Mouse (Mus musculus): ENCODE data around the gene Wrap53. TPM values are rescaled to one million over a fixed set of nuclear protein-coding genes. Genes with fewer than 3 reads are reported as not detected.
"Not testable (repeated sequence)": the region's sequence is repeated elsewhere in the genome, so short reads cannot be mapped to it uniquely, and the experiment has no call there.

Wrap53 gene
- total RNA-seq, 4 experiments from 2014 or later = 4.6 to 6.7 (median 5.6) TPM

DNA sequence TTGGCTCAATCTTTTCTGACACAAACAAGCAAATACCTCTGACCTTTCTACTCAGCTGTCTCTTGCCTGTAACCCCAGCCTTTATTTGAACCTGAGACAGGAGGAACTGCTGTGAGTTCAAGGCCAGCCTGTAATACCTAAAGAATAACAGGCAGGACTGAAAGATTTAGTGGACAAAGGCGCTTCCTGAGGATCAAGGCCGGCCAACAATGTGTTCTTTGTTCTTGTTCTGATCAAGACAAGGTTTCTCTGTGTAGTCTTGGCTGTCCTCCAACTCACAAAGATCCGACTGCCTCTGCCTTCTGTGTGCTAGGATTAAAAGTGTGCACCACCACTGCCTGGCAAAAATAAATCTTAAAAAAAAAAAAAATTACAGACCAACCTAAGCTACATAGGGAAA, 15.7 kb downstream of the Wrap53 start:
- no peak for DNase-seq (ENCODE audit: low spot score)

DNA sequence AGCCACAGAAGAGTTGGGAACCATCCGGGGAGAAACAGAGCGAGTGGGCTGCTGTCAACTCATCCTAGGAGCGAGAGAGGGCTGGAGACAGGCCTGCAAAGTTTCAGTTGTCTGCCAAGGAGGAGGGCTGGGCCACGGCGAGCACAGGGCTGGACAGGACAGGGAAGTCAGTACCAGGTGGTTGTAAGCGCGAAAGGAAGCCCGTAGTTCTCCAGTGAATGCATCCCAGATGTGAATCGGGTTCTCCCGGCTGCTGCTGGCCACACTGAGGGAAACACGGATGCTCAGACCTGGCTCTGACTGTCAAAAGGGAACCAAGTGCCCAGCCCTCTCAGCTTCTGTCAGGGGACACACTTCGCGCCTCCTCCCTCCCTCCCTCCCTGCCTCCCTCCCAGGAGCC, 16.7 kb downstream of the Wrap53 start:
- no peak for DNase-seq (ENCODE audit: low spot score)

DNA sequence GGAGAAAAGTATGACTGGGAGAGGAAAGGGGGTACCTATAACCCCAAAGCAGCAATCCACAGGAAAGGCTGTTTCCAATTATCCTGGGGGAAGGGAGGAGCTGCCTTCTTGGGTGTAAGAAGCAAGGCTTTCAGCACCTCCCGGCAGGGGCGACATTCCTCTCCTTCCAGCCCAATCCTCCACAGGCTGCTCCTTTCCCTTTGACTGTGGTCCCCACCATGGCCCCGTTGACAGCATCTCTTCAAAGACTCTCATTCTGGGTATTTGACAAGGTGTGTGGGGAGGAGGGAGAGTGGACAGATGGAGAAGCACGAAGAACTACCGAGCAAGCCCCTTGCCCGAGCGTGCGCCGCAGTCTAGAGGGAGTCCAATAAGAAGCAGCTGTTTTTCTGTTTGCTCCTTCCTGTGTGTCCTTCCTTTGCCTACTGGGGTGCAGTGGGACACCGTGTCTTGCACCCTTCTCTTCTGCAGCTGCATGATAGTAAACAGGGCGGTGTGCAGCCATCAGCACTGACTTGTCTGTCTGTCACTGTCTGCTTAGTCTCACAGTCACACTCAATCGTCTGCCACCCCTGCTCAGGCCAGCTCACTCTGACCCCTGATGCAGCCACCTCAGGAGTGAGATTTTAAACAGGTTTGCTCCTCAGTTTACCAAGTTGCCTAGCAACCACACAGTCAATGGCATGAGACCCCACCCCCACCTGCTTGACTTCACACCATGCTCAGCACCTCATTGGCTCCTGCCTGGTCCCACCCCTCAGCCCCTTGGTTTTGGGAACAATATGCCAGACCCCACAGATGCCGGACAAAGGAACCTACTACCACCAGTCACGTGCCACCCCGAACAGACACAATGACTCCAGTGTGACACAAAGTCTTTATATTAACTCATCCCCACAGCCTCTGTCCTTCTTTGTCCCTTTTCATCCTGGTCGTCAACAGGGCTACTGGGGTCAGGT, 18.9 kb downstream of the Wrap53 start:
- no peak for DNase-seq (ENCODE audit: low spot score)

DNA sequence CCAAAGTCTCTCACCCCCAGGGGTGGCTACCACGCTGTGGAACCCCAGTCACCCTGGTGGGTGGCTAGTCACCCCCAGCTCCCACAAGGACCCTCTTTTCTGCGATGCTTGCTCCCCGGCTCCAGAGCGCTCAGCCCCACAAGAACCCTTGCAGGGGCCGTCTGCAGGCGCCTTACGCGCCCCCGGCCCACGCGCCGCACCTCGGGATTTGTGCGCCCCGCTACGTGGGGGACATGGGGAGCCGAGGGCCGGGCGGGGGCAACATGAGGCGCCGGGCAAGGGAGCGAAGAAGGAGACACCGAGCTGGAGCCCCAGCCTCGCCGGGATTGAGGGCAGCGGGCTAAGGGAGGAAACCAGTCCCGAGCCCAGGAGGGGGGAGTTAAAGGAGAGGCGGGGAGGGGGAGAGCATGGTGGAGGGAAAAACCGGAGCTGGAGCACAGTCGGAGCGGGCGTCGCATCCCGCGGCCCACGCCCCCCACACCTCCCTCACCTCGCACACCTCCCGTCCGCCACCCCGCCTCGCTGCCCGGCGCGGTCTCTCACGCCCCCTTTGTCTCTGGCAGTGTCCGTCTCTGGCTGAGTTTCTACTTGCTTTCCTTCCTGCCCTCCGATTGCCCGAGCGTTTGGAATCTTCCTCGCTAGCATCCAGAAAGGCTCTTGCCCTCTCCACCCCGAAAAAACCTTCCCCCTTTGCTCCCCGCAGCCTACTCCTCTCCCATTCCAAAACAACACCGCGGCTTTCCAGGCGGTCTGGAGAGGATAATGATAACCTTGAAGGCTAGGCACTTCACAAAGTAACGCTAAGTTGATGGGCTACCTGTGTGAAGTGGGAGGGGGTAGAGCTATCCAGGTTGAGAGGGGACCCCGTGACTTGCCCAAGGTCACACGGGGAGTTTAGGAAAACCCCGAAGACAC, 19.9 kb downstream of the Wrap53 start, which contains the start of gene Efnb3:
Gene Efnb3 (minus strand): TSS at position 355 of the 915 bp plus-strand sequence.
- no peak for DNase-seq (ENCODE audit: low spot score)

DNA sequence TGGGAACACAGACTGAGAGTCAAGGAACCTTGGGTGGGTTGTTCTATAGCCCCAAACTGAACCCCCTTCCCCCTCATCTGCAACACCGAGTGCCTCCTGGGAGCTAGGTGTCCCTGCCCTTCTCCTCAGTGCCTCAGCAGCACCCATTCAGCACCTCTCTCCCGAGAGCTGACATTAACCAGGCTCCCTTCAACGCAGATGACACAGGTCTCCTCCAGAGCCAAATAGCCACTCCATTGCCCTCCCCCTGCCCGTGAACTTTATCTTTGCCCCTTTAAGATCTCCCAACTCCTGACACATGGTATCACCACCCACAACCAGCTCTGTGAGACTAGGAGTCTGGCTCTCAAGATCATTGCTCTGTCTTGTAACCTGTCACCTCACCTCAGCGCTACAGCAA, 20.9 kb downstream of the Wrap53 start:
- DNase-seq (ENCODE audit: low spot score) = peak; percentile 53

DNA sequence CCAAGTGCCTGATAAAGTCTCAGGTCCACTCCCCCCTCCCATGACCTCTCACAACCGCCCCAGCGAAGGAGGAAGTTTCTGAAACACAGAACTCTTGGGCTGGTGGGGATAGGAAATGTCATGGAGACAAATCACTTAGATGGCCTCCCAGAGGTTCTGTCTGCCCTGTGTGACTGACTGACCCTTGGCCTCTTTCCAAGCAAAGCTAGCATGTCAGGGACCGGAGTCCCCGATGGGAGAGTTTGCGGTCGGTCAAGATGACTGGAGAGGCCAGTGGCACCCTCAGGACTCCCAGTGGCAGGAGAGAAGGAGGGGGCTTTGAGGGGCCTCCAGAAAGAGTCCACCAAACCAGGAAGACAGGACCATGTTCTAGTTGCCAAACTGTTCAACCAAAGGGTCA, 21.3 kb downstream of the Wrap53 start:
- no peak for DNase-seq (ENCODE audit: low spot score)

DNA sequence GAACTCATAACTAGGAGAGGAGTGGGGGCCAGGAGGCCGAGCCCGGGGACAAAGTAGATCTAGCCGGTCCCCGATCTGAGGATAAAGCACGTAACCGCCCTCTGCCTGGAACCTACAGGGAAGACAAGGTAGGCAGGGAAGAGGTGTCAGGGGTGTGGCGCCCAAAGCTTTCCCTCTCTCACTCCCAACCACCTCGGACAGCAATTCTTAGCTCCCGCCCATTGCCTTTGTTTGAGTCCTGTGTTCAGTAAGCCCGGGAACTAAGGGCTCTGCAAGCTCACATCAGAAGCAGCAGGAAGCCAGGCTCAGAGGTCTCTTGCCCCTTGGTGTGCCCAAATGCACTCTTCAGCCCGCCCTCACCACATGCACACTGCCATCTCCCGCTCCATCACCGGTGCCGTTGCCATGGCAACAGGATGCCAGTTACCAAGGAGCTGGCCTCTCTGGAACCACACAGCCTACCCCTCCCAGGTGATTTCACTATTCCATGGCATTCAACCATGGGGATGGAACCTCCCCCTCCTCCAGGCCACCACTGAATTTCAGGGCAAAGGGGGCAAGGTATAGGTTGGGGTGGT, 22.6 kb downstream of the Wrap53 start:
- no peak for DNase-seq (ENCODE audit: low spot score)

DNA sequence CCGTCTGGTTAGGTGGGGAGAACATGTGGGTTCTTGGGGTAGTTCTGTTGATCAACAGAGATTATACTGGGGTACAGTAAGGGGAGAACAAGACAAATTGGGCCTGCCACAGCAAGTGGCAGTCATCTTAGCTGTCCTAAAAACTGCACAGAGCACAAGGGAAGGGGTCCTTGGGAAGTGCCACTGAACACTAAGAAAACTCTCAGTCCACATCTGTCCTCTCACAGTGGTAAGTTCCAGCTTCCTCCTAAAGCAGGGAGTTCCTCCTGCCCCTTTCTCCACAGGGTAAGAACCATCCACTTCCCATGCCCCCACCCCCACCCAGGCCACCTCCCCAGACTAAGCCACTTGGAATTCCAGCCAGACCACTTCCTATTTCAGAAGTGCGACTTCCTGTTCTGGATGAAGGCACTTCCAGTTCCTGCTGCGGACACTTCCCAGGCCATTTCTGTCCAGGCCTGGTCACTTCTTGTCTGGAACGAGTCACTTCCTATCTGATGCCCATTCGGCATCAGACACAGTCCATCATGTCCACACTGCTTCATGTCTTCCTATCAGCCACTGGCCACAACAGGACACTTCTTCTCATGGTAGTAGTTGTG, 25.4 kb downstream of the Wrap53 start:
- DNase-seq (ENCODE audit: low spot score) = no peak

DNA sequence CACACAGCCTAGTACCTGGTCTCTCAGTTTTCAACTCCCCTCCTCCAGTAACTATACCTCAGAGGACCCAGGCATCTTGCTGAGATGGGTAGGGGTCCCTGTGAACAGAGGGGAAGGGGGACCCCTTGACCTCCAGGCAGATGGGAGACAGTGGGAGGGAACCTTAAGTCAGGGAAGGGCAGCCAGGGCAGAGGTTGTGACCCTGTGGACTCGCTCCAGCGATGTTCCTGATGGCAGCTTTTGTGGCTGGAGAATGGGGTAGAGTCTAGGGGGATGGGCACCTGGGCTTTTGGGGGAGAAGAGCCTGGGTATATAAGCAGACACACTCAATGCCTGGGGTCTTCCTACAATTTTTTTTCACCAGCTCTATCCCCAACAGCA, 26.7 kb downstream of the Wrap53 start:
- no peak for DNase-seq (ENCODE audit: low spot score)

DNA sequence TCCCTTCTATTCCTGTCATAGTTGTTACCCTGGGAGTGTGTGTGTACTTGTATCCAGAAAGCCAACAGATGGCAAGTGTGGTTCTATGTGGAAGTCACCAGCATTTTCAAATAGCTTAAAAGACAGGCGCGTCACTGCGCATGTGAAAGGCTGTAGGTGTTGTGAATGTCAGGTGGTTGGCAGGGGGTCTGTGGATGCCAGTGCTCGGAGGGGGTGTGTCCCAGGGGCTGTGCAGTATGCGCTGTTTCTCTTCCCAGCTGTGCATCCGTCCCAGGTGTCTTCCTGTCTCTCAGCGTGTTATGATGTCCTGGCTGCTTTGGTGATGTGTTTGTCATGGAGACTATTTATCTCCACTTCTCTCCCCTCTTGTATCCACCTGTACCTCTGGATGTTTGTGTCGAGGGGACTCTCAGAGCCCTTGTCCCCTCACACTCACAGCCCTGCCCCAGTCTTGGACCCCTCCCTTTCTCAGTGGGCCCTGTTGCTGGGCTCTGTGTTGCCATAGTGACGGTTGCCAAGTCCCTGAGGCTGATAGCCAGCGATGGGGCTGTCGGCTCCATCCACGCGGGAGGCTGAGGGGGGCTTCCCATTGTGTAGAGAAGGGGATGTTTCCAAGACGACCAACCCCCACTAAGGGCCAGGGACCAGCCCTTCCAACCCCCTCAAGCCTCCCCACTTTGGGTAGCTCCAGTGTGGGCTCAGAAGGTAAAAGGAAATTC, 27.3 kb downstream of the Wrap53 start:
- no peak for DNase-seq (ENCODE audit: low spot score)

DNA sequence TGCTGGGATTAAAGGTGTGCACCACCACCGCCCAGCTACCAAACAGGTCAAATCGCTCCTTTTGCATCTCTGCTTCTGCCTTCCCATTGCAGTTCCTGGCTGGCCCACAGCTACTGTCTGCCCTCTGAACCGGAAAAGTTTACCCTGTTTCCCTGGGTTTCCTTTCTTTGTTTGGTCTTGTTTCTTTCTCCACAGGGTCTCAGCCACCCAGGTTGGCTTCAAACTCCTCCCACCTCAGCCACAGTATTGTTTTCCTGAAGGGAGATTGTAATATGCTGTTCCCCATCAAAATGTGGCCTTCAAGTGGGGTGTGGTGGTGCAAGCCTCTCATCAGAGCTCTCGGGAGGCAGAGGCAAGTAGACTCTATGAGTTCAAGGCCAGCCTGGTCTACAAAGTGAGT, 28.7 kb downstream of the Wrap53 start:
- DNase-seq (ENCODE audit: low spot score) = no peak

DNA sequence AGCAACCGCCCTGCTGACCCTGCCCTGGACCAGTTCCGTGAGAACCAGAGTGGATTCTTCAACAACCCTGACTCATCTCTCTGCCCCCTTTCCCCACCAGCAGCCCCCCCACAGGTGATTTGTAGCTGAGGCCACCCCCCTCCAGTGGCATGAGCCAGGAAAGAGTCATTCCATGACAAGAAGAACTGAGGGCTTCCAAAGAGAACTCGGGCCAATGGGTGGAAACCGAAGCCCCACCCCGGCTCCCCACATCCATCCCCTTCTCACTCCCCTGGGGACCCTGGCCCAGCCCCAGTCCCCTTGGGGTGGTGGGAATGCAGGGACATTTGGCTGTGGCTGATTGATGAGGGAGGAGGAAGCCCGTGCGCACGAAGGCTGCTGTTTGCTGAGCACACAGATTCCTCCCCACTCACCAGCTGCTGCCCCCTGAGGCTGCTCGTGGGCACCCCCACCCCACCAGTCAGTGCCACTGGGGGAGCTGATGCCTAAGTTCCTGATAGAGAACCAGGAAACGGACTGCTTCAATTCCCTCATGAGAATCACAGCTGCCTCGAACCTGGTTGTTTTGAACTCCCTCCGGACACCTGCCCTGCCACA, 30.9 kb downstream of the Wrap53 start, which contains the start of gene Dnah2:
Gene Dnah2 (minus strand): TSS at position 51 of the 597 bp plus-strand sequence.
- DNase-seq (ENCODE audit: low spot score) = no peak

DNA sequence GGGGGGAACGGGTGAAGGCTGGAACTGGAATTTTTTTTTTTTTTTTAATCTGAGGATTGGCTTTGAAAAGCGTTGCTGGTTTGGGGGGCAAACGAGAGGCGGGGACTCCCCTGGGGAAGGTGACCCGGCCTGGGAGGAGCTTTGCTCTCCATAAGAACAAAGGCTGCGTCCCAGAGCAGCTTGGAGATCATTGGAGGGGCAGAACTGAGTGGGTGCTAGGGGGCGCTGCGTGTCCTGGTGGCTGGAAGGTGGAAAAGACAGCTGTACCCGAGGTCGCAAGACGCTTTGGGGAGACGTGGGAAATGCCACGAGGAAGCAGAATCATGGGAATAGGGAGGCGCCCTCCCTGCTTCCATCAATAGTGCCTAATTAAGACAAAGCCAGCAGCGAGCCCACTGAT, 33.0 kb downstream of the Wrap53 start:
- DNase-seq (ENCODE audit: low spot score) = peak; percentile 35

DNA sequence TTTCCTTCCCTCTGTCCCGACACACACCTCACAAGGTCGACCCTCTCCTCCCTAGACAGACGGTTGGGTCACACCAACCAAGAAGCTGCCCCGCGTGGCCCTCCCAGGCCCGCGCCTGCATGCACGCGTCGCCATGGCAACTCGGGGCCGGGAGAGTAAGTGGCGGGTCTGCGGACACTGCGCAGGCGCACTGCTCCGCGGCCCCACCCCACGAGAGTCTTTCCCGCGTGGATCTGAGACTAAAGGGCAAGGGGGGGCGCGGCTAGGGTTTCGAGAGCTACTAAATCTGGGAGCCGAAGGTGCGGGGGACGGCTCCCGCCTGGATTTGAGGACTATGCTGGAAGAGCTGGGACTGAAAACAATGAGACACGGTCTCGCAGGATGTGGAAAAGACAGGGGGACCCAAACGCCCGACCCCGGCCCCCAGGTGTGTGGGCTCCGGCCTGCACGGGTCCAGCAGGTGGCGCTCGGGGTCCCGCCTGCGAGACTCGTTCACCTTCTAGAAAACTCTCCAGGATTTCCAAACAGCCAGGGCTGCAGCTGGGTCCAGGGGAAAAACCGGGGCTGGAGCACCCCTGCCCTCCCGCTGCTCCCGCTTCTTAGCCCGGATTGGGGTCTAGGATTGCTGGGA, 33.5 kb downstream of the Wrap53 start:
- DNase-seq (ENCODE audit: low spot score) = peak; percentile 64

DNA sequence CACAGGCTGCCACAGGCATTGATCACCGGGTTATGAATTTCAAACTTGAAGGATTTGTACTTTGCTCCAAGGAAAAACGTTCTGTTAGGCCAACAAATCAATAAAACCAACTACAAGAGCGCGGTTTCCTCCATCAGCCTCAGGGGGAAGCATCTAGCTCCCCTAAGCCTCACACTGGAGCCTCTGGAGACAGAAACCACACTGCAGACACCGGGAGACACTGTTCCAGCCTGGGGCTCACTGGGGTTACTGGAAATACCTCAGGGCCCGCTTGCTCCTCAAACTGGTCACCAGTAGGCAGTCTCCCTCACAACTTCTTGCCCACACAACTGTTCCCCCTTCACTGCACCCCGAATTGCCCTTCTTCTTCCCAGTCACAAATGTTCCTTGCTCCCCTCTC, 34.1 kb downstream of the Wrap53 start:
- DNase-seq (ENCODE audit: low spot score) = no peak

DNA sequence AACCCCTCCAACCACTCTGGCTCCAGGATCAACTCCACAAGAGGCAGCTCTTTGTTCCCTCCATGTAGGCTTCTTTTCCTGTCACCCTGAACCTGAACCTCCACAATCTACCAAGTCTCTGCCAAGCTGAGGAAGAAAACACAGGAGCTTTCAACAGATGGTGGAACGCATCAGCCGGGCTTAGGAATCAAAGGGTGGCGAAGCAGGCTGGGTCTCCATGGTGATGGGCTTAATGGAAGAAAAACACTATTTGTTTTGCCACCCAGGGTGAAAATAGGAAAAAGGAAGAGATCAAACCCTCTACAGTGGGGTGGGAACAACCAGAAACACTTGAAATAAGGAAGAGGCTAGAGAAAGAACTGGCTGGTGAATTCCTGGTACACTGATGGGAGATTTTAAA, 36.5 kb downstream of the Wrap53 start:
- DNase-seq (ENCODE audit: low spot score) = no peak

DNA sequence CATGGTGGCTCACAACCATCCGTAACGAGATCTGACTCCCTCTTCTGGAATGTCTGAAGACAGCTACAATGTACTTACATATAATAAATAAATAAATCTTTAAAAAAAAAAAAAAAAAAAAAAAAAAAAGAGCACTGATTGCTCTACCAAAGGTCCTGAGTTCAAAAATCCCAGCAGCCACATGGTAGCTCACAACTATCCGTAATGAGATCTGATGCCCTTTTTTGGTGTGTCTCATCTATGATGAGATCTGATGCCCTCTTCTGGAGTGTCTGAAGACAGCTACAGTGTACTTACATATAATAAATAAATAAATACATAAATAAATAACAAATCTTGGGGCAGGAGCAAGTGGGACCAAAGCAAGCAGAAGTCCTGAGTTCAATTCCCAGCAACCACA, 38.3 kb downstream of the Wrap53 start:
- DNase-seq (ENCODE audit: low spot score) = not testable (repeated sequence)

DNA sequence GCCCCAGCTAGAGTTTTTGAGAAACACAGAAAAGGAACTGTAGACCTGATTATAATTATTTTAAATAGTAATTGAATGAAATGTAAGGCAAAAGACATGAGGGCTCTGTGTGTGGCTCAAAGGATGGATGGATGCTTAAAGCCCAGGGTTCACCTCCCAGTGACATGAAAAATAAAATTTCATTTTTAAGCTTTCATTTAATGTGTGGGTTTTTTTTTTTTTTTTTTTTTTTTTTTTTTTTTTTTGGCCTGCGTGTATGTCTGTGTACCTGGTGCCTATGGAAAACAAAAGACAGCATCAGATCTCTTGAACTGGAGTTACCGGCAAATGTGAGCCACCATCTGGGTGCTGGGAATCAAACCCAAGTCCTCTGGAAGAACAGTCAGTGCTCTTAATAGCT, 39.4 kb downstream of the Wrap53 start:
- no peak for DNase-seq (ENCODE audit: low spot score)

DNA sequence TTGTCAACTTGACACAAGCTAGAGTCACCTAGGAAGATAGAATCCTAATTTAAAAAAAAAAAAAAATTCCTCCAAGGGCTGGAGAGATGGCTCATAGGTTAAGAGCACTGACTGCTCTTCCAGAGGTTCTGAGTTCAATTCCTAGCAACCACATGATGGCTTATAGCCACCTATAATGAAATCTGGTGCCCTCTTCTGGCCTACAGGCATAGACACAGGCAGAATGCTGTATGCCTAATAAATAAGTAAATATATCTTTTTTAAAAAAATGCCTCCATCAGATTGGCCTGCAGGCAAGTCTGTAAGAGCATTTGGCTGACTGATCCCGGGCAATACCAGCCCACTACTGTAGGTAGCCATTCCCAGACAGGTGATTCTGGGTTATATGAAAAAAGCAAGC, 45.1 kb downstream of the Wrap53 start:
- no peak for DNase-seq (ENCODE audit: low spot score)
